Mouse (Mus musculus) heart, embryonic 12.5 days (tissue): ENCODE data around the gene Zfp2. TPM values are rescaled to one million over a fixed set of nuclear protein-coding genes. Genes with fewer than 3 reads are reported as not detected.
A peak's percentile ranks its signal among the peaks of the same experiment; 100 is the strongest.

ENCODE experiments used
- ATAC-seq: fragments of 200-750 bp; cut with Nextera tagmentation; 2 replicates; pipeline ENCODE4 v1.8.0; 2017; ENCODE audit warnings: moderate TSS enrichment, moderate library complexity; ENCODE audit not compliant: insufficient number of reproducible peaks, low FRiP score
- H3K27ac ChIP-seq: fragments of 300-500 bp; sonication (generic); 2 replicates; pipeline ENCODE4 v1.5.1; 2016; ENCODE audit warnings: mild to moderate bottlenecking, moderate library complexity; ENCODE audit not compliant: poor library complexity, severe bottlenecking
- H3K27me3 ChIP-seq: fragments of 300-500 bp; sonication (generic); replicated peaks from 2 replicates; pipeline ENCODE4 v1.6.1; 2016; ENCODE audit warnings: mild to moderate bottlenecking, moderate library complexity
- H3K36me3 ChIP-seq: fragments of 300-500 bp; sonication (generic); 2 replicates; pipeline ENCODE4 v1.6.1; 2016; ENCODE audit warnings: mild to moderate bottlenecking, moderate library complexity
- H3K4me1 ChIP-seq: fragments of 300-500 bp; sonication (generic); replicated peaks from 2 replicates; pipeline ENCODE4 v1.6.1; 2016; ENCODE audit warnings: mild to moderate bottlenecking
- H3K4me2 ChIP-seq: fragments of 300-500 bp; sonication (generic); 2 replicates; pipeline ENCODE4 v1.6.1; 2016; ENCODE audit warnings: mild to moderate bottlenecking, moderate library complexity
- H3K4me3 ChIP-seq: fragments of 300-500 bp; sonication (generic); 2 replicates; pipeline ENCODE4 v1.5.1; 2016; ENCODE audit warnings: mild to moderate bottlenecking
- H3K9ac ChIP-seq: fragments of 300-500 bp; sonication (generic); 2 replicates; pipeline ENCODE4 v1.6.1; 2016; ENCODE audit warnings: mild to moderate bottlenecking, moderate library complexity
- H3K9me3 ChIP-seq: fragments of 300-500 bp; sonication (generic); replicated peaks from 2 replicates; pipeline ENCODE4 v1.6.1; 2016; ENCODE audit warnings: mild to moderate bottlenecking, moderate library complexity
- WGBS: fragments of 180-500 bp; shearing (Covaris S2); methylation state at CpG from one replicate; pipeline ENCODE4 v1.1.7; 2016; 5-methylcytosine and 5-hydroxymethylcytosine counted together
- polyA plus RNA-seq: library from polyadenylated mRNA; unstranded; fragments of >200 nt; fragmentation: Nextera tagmentation; extraction: Ambion mirVana; gene quantifications from 2 replicates; pipeline ENCODE4 v1.2.1, GENCODE M21; 2016

Zfp2 gene
- polyA plus RNA-seq, 1 experiment from 2014 or later = 6.7 TPM

GRCm38 (mm10) chr11:50930469-50931014 is 14.6 kb upstream of the Zfp2 start:
- H3K9me3 ChIP-seq = no peaks in the 10 kb centered on the region
- peaks cover 15% of the 10 kb centered on the region for H3K27me3 ChIP-seq
- peaks cover 9% of the 10 kb centered on the region for H3K4me1 ChIP-seq
- peak overlapping the region; percentile 93 for H3K4me3 ChIP-seq
- peak overlapping the region; percentile 85 for H3K9ac ChIP-seq
- no peak overlapping the region for H3K27ac ChIP-seq
- peak; percentile 36; the same call in 1 of the 2 replicates for ATAC-seq
- 12% methylated on average over 14 of the region's 14 CpGs for WGBS
- H3K36me3 ChIP-seq = no peaks in the 10 kb centered on the region
- peak overlapping the region; percentile 89 for H3K4me2 ChIP-seq

GRCm38 (mm10) chr11:50914461-50914860 is 1.5 kb downstream of the Zfp2 start:
- no peak overlapping the region for H3K4me2 ChIP-seq
- no peaks in the 10 kb centered on the region for H3K4me1 ChIP-seq
- peaks cover 28% of the 10 kb centered on the region for H3K36me3 ChIP-seq
- ATAC-seq = no peak
- H3K27me3 ChIP-seq = no peaks in the 10 kb centered on the region
- H3K9me3 ChIP-seq = peaks cover 3% of the 10 kb centered on the region; the same call in 1 of the 2 replicates
- H3K9ac ChIP-seq = no peak overlapping the region
- H3K27ac ChIP-seq = no peak overlapping the region
- no peak overlapping the region for H3K4me3 ChIP-seq
- 79% methylated on average over 3 of the region's 3 CpGs for WGBS

- Histone ChIP-seq H3K4me3 (no peak overlapping the region), H3K27me3 (no peaks in the 10 kb centered on the region), H3K4me1 (no peaks in the 10 kb centered on the region), H3K9ac (no peak overlapping the region), H3K4me2 (no peak overlapping the region), H3K9me3 (peaks cover 6% of the 10 kb centered on the region; the same call in 1 of the 2 replicates), H3K36me3 (peaks cover 39% of the 10 kb centered on the region), H3K27ac (no peak overlapping the region)
- WGBS = 89% methylated on average over 1 of the region's 1 CpGs
- no peak for ATAC-seq
Measured at GRCm38 (mm10) chr11:50913301-50913700, 2.7 kb downstream of the Zfp2 start.

GRCm38 (mm10) chr11:50908136-50908535 is 7.8 kb downstream of the Zfp2 start:
- H3K4me3 ChIP-seq = no peak overlapping the region
- ATAC-seq = no peak
- WGBS = 87% methylated on average over 5 of the region's 5 CpGs

GRCm38 (mm10) chr11:50897359-50897758 is 18.6 kb downstream of the Zfp2 start:
- H3K27ac ChIP-seq = no peak overlapping the region
- H3K4me2 ChIP-seq = no peak overlapping the region
- H3K9ac ChIP-seq = no peak overlapping the region
- no peak for ATAC-seq
- WGBS = 58% methylated on average over 1 of the region's 1 CpGs
- no peaks in the 10 kb centered on the region for H3K4me1 ChIP-seq
- peaks cover 48% of the 10 kb centered on the region for H3K9me3 ChIP-seq
- no peak overlapping the region for H3K4me3 ChIP-seq
- H3K27me3 ChIP-seq = no peaks in the 10 kb centered on the region
- H3K36me3 ChIP-seq = peaks cover 33% of the 10 kb centered on the region

More at GRCm38 (mm10) chr11:50908136-50908535, 7.8 kb downstream of the Zfp2 start:
- Histone ChIP-seq H3K4me1 (no peaks in the 10 kb centered on the region), H3K27ac (no peak overlapping the region), H3K36me3 (peaks cover 88% of the 10 kb centered on the region), H3K9me3 (peaks cover 38% of the 10 kb centered on the region), H3K4me2 (no peak overlapping the region), H3K9ac (no peak overlapping the region), H3K27me3 (no peaks in the 10 kb centered on the region)

GRCm38 (mm10) chr11:50892441-50892840 is 23.5 kb downstream of the Zfp2 start:
- Histone ChIP-seq H3K4me3 (no peak overlapping the region), H3K4me1 (peaks cover 3% of the 10 kb centered on the region; the same call in 1 of the 2 replicates), H3K4me2 (no peak overlapping the region), H3K36me3 (no peaks in the 10 kb centered on the region), H3K9ac (no peak overlapping the region), H3K9me3 (peaks cover 25% of the 10 kb centered on the region), H3K27ac (no peak overlapping the region), H3K27me3 (no peaks in the 10 kb centered on the region)
- ATAC-seq = no peak
- 45% methylated on average over 2 of the region's 2 CpGs for WGBS

GRCm38 (mm10) chr11:50887390-50888128 is 28.4 kb downstream of the Zfp2 start, which contains the start of gene Zfp454:
Gene Zfp454, minus strand, starts transcription at chr11:50887651.
- H3K4me3 ChIP-seq = peak within 1 kb of the TSS; percentile 50
- H3K4me2 ChIP-seq = peak within 1 kb of the TSS; percentile 69
- peak within 1 kb of the TSS; percentile 72 for H3K9ac ChIP-seq
- ATAC-seq = peak; percentile 82
- H3K27ac ChIP-seq = 0 out of 2 replicates have a peak within 1 kb of the TSS, but pooled peaks have one; percentile 3
- H3K4me1 ChIP-seq = peaks cover 3% of the 10 kb centered on the region; the same call in 1 of the 2 replicates
- peaks cover 14% of the 10 kb centered on the region; the same call in 1 of the 2 replicates for H3K36me3 ChIP-seq
- peaks cover 9% of the 10 kb centered on the region; the same call in 1 of the 2 replicates for H3K9me3 ChIP-seq
- no peaks in the 10 kb centered on the region for H3K27me3 ChIP-seq
- 7% methylated on average over 26 of the region's 26 CpGs for whole genome bisulfite sequencing

GRCm38 (mm10) chr11:50886933-50887293 is 29.1 kb downstream of the Zfp2 start:
- H3K27me3 ChIP-seq = no peaks in the 10 kb centered on the region
- no peak overlapping the region for H3K27ac ChIP-seq
- H3K4me2 ChIP-seq = peak overlapping the region; percentile 69
- H3K4me3 ChIP-seq = peak overlapping the region; percentile 50
- WGBS = 29% methylated on average over 10 of the region's 10 CpGs
- peaks cover 20% of the 10 kb centered on the region for H3K36me3 ChIP-seq
- H3K9ac ChIP-seq = peak overlapping the region; percentile 72
- no peak for ATAC-seq
- peaks cover 3% of the 10 kb centered on the region; the same call in 1 of the 2 replicates for H3K4me1 ChIP-seq
- peaks cover 6% of the 10 kb centered on the region; the same call in 1 of the 2 replicates for H3K9me3 ChIP-seq

GRCm38 (mm10) chr11:50886231-50886932 is 29.6 kb downstream of the Zfp2 start:
- Histone ChIP-seq H3K9me3 (peaks cover 6% of the 10 kb centered on the region; the same call in 1 of the 2 replicates), H3K4me1 (peaks cover 3% of the 10 kb centered on the region; the same call in 1 of the 2 replicates), H3K27me3 (no peaks in the 10 kb centered on the region), H3K9ac (peak overlapping the region; percentile 72; the same call in 1 of the 2 replicates), H3K36me3 (peaks cover 22% of the 10 kb centered on the region), H3K4me2 (peak overlapping the region; percentile 69), H3K27ac (no peak overlapping the region), H3K4me3 (peak overlapping the region; percentile 50)
- ATAC-seq = no peak
- 55% methylated on average over 8 of the region's 8 CpGs for WGBS

GRCm38 (mm10) chr11:50883756-50884155 is 32.2 kb downstream of the Zfp2 start:
- H3K27me3 ChIP-seq = no peaks in the 10 kb centered on the region
- peaks cover 42% of the 10 kb centered on the region for H3K36me3 ChIP-seq
- no peak overlapping the region for H3K27ac ChIP-seq
- H3K4me2 ChIP-seq = no peak overlapping the region
- no peak overlapping the region for H3K4me3 ChIP-seq
- WGBS = 66% methylated on average over 3 of the region's 3 CpGs
- no peak overlapping the region for H3K9ac ChIP-seq
- ATAC-seq = no peak
- peaks cover 3% of the 10 kb centered on the region; the same call in 1 of the 2 replicates for H3K4me1 ChIP-seq
- peaks cover 2% of the 10 kb centered on the region; the same call in 1 of the 2 replicates for H3K9me3 ChIP-seq

GRCm38 (mm10) chr11:50878641-50879040 is 37.3 kb downstream of the Zfp2 start:
- H3K4me3 ChIP-seq = no peak overlapping the region
- H3K36me3 ChIP-seq = peaks cover 85% of the 10 kb centered on the region
- H3K9ac ChIP-seq = no peak overlapping the region
- WGBS = 71% methylated on average over 3 of the region's 3 CpGs
- no peak overlapping the region for H3K4me2 ChIP-seq
- H3K27me3 ChIP-seq = no peaks in the 10 kb centered on the region
- ATAC-seq = no peak
- H3K27ac ChIP-seq = no peak overlapping the region
- H3K9me3 ChIP-seq = peaks cover 32% of the 10 kb centered on the region
- H3K4me1 ChIP-seq = no peaks in the 10 kb centered on the region
